Mouse (Mus musculus): ENCODE measurements at regions not wholly inside any gene's neighbourhood (a gene's known extent, or its start where the extent isn't known, plus 50 kb on each side); places are given as distances from the start of the nearest gene placed in this dataset.

GRCm38 (mm10) chr3:41195113-41195975, 112.5 kb upstream of the Pgrmc2 start:
- TF ChIP-seq CTCF (IDR thresholded peaks at IDR 0.05; ENCODE audit: insufficient read depth, low read depth, low read length) (no peak), POLR2A (IDR thresholded peaks at IDR 0.05; ENCODE audit: insufficient read depth, low read depth, low read length) (no peak)
